Mouse (Mus musculus): ENCODE results near the gene Cldn22. TPM values are rescaled to one million over a fixed set of nuclear protein-coding genes. Genes with fewer than 3 reads are reported as not detected.

Gene Cldn22
- polyA plus RNA-seq, 1 experiment = not detected

GRCm38 (mm10) chr8:47783944-47784343 lies 40.3 kb upstream of the Cldn22 start:
- H3K4me3 ChIP-seq (ENCODE audit: insufficient read depth, poor library complexity, severe bottlenecking) = no peak overlapping the region
- no peaks in the 10 kb centered on the region for H3K79me3 ChIP-seq (ENCODE audit: low read depth)
- H3ac ChIP-seq (ENCODE audit: control insufficient read depth, insufficient read length, low read depth) = no peak overlapping the region
- H3K36me3 ChIP-seq (ENCODE audit: control insufficient read depth, insufficient read depth) = no peaks in the 10 kb centered on the region
- no peaks in the 10 kb centered on the region for H3K27me3 ChIP-seq (ENCODE audit: control insufficient read depth, insufficient read depth, insufficient read length)
- no peaks in the 10 kb centered on the region for H3K79me2 ChIP-seq (ENCODE audit: control insufficient read depth, insufficient read depth)
- TF ChIP-seq MYOD1 (IDR thresholded peaks at IDR 0.05; ENCODE audit: control insufficient read depth, insufficient read length, low read depth) (no peak), FOSL1 (IDR thresholded peaks at IDR 0.05; ENCODE audit: insufficient read depth, low read length, poor library complexity, severe bottlenecking) (no peak), MYOG (IDR thresholded peaks at IDR 0.05; ENCODE audit: control insufficient read depth, extremely low read depth, insufficient read length) (no peak), MAX (IDR thresholded peaks at IDR 0.05) (no peak), CTCF (IDR thresholded peaks at IDR 0.05; ENCODE audit: control insufficient read depth, insufficient read depth, insufficient read length) (no peak), CEBPB (IDR thresholded peaks at IDR 0.05; ENCODE audit: low read depth) (no peak)

- H3ac ChIP-seq (ENCODE audit: control insufficient read depth, insufficient read length, low read depth) = no peak overlapping the region
- H3K27me3 ChIP-seq (ENCODE audit: control insufficient read depth, insufficient read depth, insufficient read length) = no peaks in the 10 kb centered on the region
- H3K4me3 ChIP-seq (ENCODE audit: insufficient read depth, poor library complexity, severe bottlenecking) = no peak overlapping the region
- H3K79me2 ChIP-seq (ENCODE audit: control insufficient read depth, insufficient read depth) = no peaks in the 10 kb centered on the region
- TF ChIP-seq USF1 (IDR thresholded peaks at IDR 0.05; ENCODE audit: low read depth) (no peak), CTCF (IDR thresholded peaks at IDR 0.05; ENCODE audit: control insufficient read depth, insufficient read depth, insufficient read length) (no peak), FOSL1 (IDR thresholded peaks at IDR 0.05; ENCODE audit: insufficient read depth, low read length, poor library complexity, severe bottlenecking) (no peak), MYOG (IDR thresholded peaks at IDR 0.05; ENCODE audit: control insufficient read depth, extremely low read depth, insufficient read length) (no peak), MAX (IDR thresholded peaks at IDR 0.05) (no peak), MYOD1 (IDR thresholded peaks at IDR 0.05; ENCODE audit: control insufficient read depth, insufficient read length, low read depth) (no peak), CEBPB (IDR thresholded peaks at IDR 0.05; ENCODE audit: low read depth) (no peak)
- no peaks in the 10 kb centered on the region for H3K36me3 ChIP-seq (ENCODE audit: control insufficient read depth, insufficient read depth)
- no peaks in the 10 kb centered on the region for H3K79me3 ChIP-seq (ENCODE audit: low read depth)
Measured at GRCm38 (mm10) chr8:47784436-47784835, 39.8 kb upstream of the Cldn22 start.

GRCm38 (mm10) chr8:47786323-47786722 lies 38.0 kb upstream of the Cldn22 start:
- H3K79me2 ChIP-seq (ENCODE audit: control insufficient read depth, insufficient read depth) = no peaks in the 10 kb centered on the region
- TF ChIP-seq MYOD1 (IDR thresholded peaks at IDR 0.05; ENCODE audit: control insufficient read depth, insufficient read length, low read depth) (no peak), CEBPB (IDR thresholded peaks at IDR 0.05; ENCODE audit: low read depth) (no peak), FOSL1 (IDR thresholded peaks at IDR 0.05; ENCODE audit: insufficient read depth, low read length, poor library complexity, severe bottlenecking) (no peak), CTCF (IDR thresholded peaks at IDR 0.05; ENCODE audit: control insufficient read depth, insufficient read depth, insufficient read length) (no peak)
- H3K4me3 ChIP-seq (ENCODE audit: insufficient read depth, poor library complexity, severe bottlenecking) = no peak overlapping the region
- no peak overlapping the region for H3ac ChIP-seq (ENCODE audit: control insufficient read depth, insufficient read length, low read depth)
- H3K36me3 ChIP-seq (ENCODE audit: control insufficient read depth, insufficient read depth) = no peaks in the 10 kb centered on the region
- no peaks in the 10 kb centered on the region for H3K79me3 ChIP-seq (ENCODE audit: low read depth)
- no peaks in the 10 kb centered on the region for H3K27me3 ChIP-seq (ENCODE audit: control insufficient read depth, insufficient read depth, insufficient read length)

GRCm38 (mm10) chr8:47787705-47788104 lies 36.6 kb upstream of the Cldn22 start:
- no peaks in the 10 kb centered on the region for H3K79me3 ChIP-seq (ENCODE audit: low read depth)
- no peak overlapping the region for H3ac ChIP-seq (ENCODE audit: control insufficient read depth, insufficient read length, low read depth)
- H3K36me3 ChIP-seq (ENCODE audit: control insufficient read depth, insufficient read depth) = no peaks in the 10 kb centered on the region
- H3K27me3 ChIP-seq (ENCODE audit: control insufficient read depth, insufficient read depth, insufficient read length) = no peaks in the 10 kb centered on the region
- H3K79me2 ChIP-seq (ENCODE audit: control insufficient read depth, insufficient read depth) = no peaks in the 10 kb centered on the region
- no peak overlapping the region for H3K4me3 ChIP-seq (ENCODE audit: insufficient read depth, poor library complexity, severe bottlenecking)
- no peak for TF ChIP-seq USF1 (IDR thresholded peaks at IDR 0.05; ENCODE audit: low read depth)
- no peak for TF ChIP-seq MYOG (IDR thresholded peaks at IDR 0.05; ENCODE audit: control insufficient read depth, extremely low read depth, insufficient read length)
- no peak for TF ChIP-seq MYOD1 (IDR thresholded peaks at IDR 0.05; ENCODE audit: control insufficient read depth, insufficient read length, low read depth)
- TF ChIP-seq CEBPB (IDR thresholded peaks at IDR 0.05; ENCODE audit: low read depth) = no peak
- TF ChIP-seq CTCF (IDR thresholded peaks at IDR 0.05; ENCODE audit: control insufficient read depth, insufficient read depth, insufficient read length) = no peak
- TF ChIP-seq FOSL1 (IDR thresholded peaks at IDR 0.05; ENCODE audit: insufficient read depth, low read length, poor library complexity, severe bottlenecking) = no peak
- no peak for TF ChIP-seq MAX (IDR thresholded peaks at IDR 0.05)

- no peaks in the 10 kb centered on the region for H3K36me3 ChIP-seq (ENCODE audit: control insufficient read depth, insufficient read depth)
- TF ChIP-seq MYOD1 (IDR thresholded peaks at IDR 0.05; ENCODE audit: control insufficient read depth, insufficient read length, low read depth) = no peak
- H3K27me3 ChIP-seq (ENCODE audit: control insufficient read depth, insufficient read depth, insufficient read length) = no peaks in the 10 kb centered on the region
- H3K4me3 ChIP-seq (ENCODE audit: insufficient read depth, poor library complexity, severe bottlenecking) = no peak overlapping the region
- no peak overlapping the region for H3ac ChIP-seq (ENCODE audit: control insufficient read depth, insufficient read length, low read depth)
- H3K79me2 ChIP-seq (ENCODE audit: control insufficient read depth, insufficient read depth) = no peaks in the 10 kb centered on the region
- H3K79me3 ChIP-seq (ENCODE audit: low read depth) = no peaks in the 10 kb centered on the region
Measured at GRCm38 (mm10) chr8:47791986-47792385, 32.3 kb upstream of the Cldn22 start.

- H3K4me3 ChIP-seq (ENCODE audit: insufficient read depth, poor library complexity, severe bottlenecking) = no peak overlapping the region
- H3K36me3 ChIP-seq (ENCODE audit: control insufficient read depth, insufficient read depth) = no peaks in the 10 kb centered on the region
- no peaks in the 10 kb centered on the region for H3K27me3 ChIP-seq (ENCODE audit: control insufficient read depth, insufficient read depth, insufficient read length)
- TF ChIP-seq MYOD1 (IDR thresholded peaks at IDR 0.05; ENCODE audit: control insufficient read depth, insufficient read length, low read depth) (peak; percentile 46), FOSL1 (IDR thresholded peaks at IDR 0.05; ENCODE audit: insufficient read depth, low read length, poor library complexity, severe bottlenecking) (no peak)
- no peak overlapping the region for H3ac ChIP-seq (ENCODE audit: control insufficient read depth, insufficient read length, low read depth)
- H3K79me3 ChIP-seq (ENCODE audit: low read depth) = no peaks in the 10 kb centered on the region
- H3K79me2 ChIP-seq (ENCODE audit: control insufficient read depth, insufficient read depth) = no peaks in the 10 kb centered on the region
Measured at GRCm38 (mm10) chr8:47799438-47799837, 24.8 kb upstream of the Cldn22 start.

Data from C2C12 (cell line).